Mouse (Mus musculus): ENCODE data around the gene Mtmr3. TPM values are rescaled to one million over a fixed set of nuclear protein-coding genes. Genes with fewer than 3 reads are reported as not detected.
"Not testable (repeated sequence)": the region's sequence is repeated elsewhere in the genome, so short reads cannot be mapped to it uniquely, and the experiment has no call there.

Gene Mtmr3
- total RNA-seq, 2 experiments from 2014 or later: 63.5 to 67.4 TPM

- intact Hi-C loops (cut with DNase I): no loop called here
- DNase-seq (ENCODE audit: extremely low spot score in 1 of 2, low spot score in 2 of 2): no peak
Measured at GRCm38 (mm10) chr11:4604441-4604840, 9.8 kb upstream of the Mtmr3 start.

GRCm38 (mm10) chr11:4602691-4603441, 8.2 kb upstream of the Mtmr3 start:
- peak in 1 of 2 experiments; percentile 44 for DNase-seq (ENCODE audit: extremely low spot score in 1 of 2, low spot score in 2 of 2)
- intact Hi-C loops (cut with DNase I): no loop called here

GRCm38 (mm10) chr11:4601890-4602289, 7.2 kb upstream of the Mtmr3 start:
- no peak for DNase-seq (ENCODE audit: extremely low spot score in 1 of 2, low spot score in 2 of 2)
- intact Hi-C loops (cut with DNase I): no loop called here

- no peak for DNase-seq (ENCODE audit: extremely low spot score in 1 of 2, low spot score in 2 of 2)
- intact Hi-C loops (cut with DNase I): no loop called here
Measured at GRCm38 (mm10) chr11:4599916-4600315, 5.3 kb upstream of the Mtmr3 start.

DNA sequence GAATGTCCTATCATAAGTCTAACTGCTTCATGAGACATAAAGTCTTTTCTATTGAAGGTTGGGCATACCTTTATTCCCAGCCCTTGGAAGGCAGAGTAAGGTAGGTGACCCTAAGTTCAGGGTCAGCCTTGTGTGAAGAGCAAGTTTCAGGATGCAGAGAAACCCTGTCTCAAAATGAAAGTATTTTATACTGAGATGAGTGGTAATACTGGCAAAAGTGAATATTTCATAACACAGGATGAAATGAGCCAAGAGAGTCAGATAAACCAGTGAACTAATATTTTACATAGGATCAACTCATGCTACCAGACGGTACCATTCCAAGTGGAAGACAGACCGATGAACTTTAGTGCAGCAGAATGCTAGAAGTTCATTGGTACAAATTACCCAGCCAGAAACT, 3.7 kb upstream of the Mtmr3 start:
- intact Hi-C loops (cut with DNase I): no loop called here
- DNase-seq (ENCODE audit: extremely low spot score in 1 of 2, low spot score in 2 of 2): no peak

- intact Hi-C loops (cut with DNase I): no loop called here
- DNase-seq (ENCODE audit: extremely low spot score in 1 of 2, low spot score in 2 of 2): peak; percentile 8 to 54
Measured at GRCm38 (mm10) chr11:4593849-4594607, 635 bp downstream of the Mtmr3 start.

DNA sequence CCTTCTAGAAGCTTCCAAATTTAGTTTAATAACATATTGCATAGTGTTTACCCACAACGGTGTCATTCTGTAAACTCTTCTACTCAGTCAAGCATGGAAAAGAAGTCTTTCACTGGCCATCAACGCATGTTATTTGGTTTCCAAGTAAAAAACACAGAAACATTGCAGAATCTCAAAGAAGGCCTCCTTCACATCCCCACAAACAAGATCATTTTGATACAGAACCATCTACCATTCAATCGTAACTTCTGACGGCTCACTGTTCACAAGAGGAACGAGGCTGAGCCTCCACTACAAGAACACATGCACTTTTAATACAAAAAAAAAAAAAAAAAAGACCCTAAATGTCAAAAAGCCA, 1.2 kb downstream of the Mtmr3 start:
- DNase-seq (ENCODE audit: extremely low spot score in 1 of 2, low spot score in 2 of 2): no peak
- intact Hi-C loops (cut with DNase I): no loop called here

GRCm38 (mm10) chr11:4591811-4592210, 2.9 kb downstream of the Mtmr3 start:
- intact Hi-C loops (cut with DNase I): no loop called here
- DNase-seq (ENCODE audit: extremely low spot score in 1 of 2, low spot score in 2 of 2): no peak

DNA sequence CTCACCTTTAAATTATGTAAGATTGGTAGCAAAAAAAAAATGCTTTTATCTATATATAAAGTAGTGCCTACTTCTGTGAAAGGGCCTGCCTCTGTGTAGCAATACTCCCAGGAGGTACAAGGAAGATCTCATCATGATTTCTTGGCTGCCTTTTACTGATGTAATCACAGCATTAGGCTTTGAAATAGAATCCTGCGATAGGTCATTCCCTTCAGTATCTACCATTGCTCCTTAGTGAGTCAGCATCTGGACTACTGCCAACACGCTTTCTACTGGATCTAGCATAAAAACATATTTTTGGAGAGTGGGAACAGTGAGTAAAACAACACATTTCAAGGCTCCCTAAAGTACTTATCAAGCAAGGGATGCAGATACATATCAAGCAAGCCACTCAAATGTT, 16.0 kb downstream of the Mtmr3 start:
- intact Hi-C loops (cut with DNase I): no loop called here
- peak in 1 of 2 experiments; percentile 34 for DNase-seq (ENCODE audit: extremely low spot score in 1 of 2, low spot score in 2 of 2)

DNA sequence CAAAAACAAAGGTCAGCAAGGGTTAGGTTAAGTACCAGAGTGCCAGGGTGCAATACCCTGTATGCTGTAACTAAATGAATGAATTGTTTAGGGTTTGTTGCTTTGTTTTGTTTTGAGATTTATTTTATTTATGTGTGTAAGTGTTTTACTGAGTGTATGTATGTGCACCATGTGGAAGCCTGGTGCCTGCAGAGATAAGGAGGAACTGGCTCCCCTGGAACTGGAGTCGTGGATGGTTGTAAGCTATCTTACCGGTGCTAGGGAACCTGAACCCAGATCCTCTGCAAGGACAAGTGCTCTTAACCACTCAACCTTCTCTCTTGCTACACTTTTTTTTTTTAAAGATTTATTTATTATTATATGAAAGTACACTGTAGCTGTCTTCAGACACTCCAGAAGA, 17.6 kb downstream of the Mtmr3 start:
- intact Hi-C loops (cut with DNase I): no loop called here
- DNase-seq (ENCODE audit: extremely low spot score in 1 of 2, low spot score in 2 of 2): no peak

DNA sequence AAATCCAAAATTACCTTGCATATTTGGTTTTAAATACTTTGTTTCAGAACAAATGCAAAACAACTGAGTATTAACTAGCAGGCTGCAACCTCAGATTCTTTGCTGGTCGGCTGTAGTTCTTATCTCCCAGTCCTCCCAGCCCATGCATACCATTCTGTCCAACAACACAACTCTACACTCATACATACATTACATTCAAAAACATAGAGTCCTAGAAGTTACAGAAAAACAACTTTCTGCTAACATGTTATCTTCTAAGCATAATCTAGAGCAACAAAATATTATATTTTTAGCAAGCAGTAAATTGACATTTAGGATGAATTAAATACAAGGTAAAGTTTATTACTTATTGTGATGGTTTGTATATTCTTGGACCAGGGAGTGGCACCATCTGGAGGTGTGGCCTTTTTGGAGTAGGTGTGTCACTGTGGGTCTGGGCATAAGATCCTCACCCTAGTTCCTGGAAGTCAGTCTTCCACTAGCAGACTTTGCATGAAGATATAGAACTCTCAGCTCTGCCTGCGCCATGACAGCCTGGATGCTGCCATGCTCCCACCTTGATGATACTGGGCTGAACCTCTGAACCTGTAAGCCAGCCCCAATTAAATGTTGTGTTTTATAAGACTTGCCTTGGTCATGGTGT, 18.5 kb downstream of the Mtmr3 start:
- intact Hi-C loops (cut with DNase I); DNase-seq (ENCODE audit: extremely low spot score in 1 of 2, low spot score in 2 of 2): not testable (repeated sequence)

- DNase-seq (ENCODE audit: extremely low spot score in 1 of 2, low spot score in 2 of 2): no peak
- intact Hi-C loops (cut with DNase I): no loop called here
Measured at GRCm38 (mm10) chr11:4571491-4571901, 23.2 kb downstream of the Mtmr3 start.

DNA sequence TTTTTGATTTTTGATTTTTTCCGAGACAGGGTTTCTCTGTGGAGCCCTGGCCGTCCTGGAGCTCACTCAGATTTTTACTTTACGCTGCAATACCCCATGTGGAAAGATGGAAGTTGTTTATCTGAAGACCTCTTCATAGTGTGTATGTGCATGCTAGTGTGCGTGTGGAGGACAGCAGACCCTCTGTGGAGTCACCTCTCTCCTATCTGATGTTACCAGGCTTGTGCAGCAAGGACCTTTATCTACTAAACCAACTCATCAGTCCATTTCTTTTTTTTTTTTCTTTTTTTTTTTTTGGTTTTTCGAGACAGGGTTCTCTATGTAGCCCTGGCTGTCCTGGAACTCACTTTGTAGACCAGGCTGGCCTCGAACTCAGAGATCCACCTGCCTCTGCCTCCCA, 28.3 kb downstream of the Mtmr3 start:
- intact Hi-C loops (cut with DNase I): no loop called here
- no peak for DNase-seq (ENCODE audit: extremely low spot score in 1 of 2, low spot score in 2 of 2)

GRCm38 (mm10) chr11:4565545-4565944, 29.1 kb downstream of the Mtmr3 start:
- DNase-seq (ENCODE audit: extremely low spot score in 1 of 2, low spot score in 2 of 2): no peak
- intact Hi-C loops (cut with DNase I): no loop called here

- DNase-seq (ENCODE audit: extremely low spot score in 1 of 2, low spot score in 2 of 2): no peak
- intact Hi-C loops (cut with DNase I): no loop called here
Measured at GRCm38 (mm10) chr11:4553274-4554063, 41.2 kb downstream of the Mtmr3 start.

DNA sequence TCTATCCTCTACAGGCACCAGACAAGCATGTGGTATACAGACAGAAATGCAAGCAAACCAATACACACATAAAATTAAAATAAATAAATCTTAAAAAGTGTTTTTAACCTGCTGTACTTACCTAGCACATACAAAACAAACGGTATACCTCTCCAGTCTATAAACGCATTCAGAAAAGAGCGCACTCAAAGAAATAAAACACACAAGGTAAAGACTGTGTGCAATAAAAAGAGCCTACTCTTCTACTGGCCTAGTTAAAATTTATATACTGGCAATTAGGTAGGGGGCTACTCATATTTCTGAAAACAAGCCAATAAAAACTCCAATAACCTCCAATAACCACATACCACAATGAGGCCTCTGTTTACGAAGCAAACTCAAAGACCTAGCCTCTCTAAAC, 47.1 kb downstream of the Mtmr3 start:
- intact Hi-C loops (cut with DNase I): no loop called here
- DNase-seq (ENCODE audit: extremely low spot score in 1 of 2, low spot score in 2 of 2): no peak

- intact Hi-C loops (cut with DNase I): no loop called here
- DNase-seq (ENCODE audit: extremely low spot score in 1 of 2, low spot score in 2 of 2): no peak
Measured at GRCm38 (mm10) chr11:4545976-4546375, 48.7 kb downstream of the Mtmr3 start.

DNA sequence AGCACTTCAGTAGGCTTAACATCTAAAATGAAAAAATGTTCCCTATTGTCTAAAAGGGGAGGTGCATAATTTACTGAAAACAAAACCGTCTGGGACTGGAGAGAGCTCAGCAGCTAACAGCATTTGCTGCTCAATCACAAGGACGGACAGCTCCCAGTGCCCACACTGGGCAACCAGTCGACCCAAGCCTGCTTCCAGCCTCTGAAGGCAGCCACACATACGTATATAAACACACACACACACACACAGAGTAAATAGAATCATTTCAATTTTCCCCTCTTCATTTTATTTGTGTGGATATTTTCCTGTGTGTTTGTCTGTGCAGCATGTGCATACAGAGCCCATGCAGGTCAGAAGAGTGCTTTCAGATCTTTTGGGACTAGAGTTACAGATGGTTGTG, 49.3 kb downstream of the Mtmr3 start:
- no peak for DNase-seq (ENCODE audit: extremely low spot score in 1 of 2, low spot score in 2 of 2)
- intact Hi-C loops (cut with DNase I): no loop called here

- DNase-seq (ENCODE audit: extremely low spot score in 1 of 2, low spot score in 2 of 2); intact Hi-C loops (cut with DNase I): not testable (repeated sequence)
Measured at GRCm38 (mm10) chr11:4544627-4544921, 50.1 kb downstream of the Mtmr3 start.
